In genomic region chr13:20937452-20937851, GRCm38 (mm10) we compare ENCODE assay signal across 9 mouse cellular contexts.
A peak's percentile ranks its signal among the peaks of the same experiment; 100 is the strongest.
DNase-seq lines count a peak whose midpoint lies in the region; ATAC-seq and TF ChIP-seq lines count a peak whose summit lies in the region.
"Had no signal": no experiment of that assay in that cellular context is flagged by ENCODE, and none has a peak within 500 bp of the region (broad histone marks: within the 10 kb centered on the region; RNA-seq: fewer than 3 reads in every experiment).

No protein-coding gene starts in this region.

- no peak overlapping the region for H3K9ac ChIP-seq in heart, adult 2 months (ENCODE audit: low read depth, low read length)
- H3K9ac ChIP-seq: limb, embryonic 12.5 days had no signal

- H3K27me3 ChIP-seq in heart, adult 2 months (ENCODE audit: control insufficient read depth, insufficient read depth, low read length), result no peaks in the 10 kb centered on the region
- H3K27me3 ChIP-seq: limb, embryonic 12.5 days had no signal

- H3K4me1 ChIP-seq in heart, adult 2 months (ENCODE audit: control insufficient read depth, insufficient read depth, low read length), result no peaks in the 10 kb centered on the region
- H3K4me1 ChIP-seq: limb, embryonic 12.5 days had no signal

- intact Hi-C loops in heart, adult 2 months (cut with DNase I), result loop anchor here (1.0 kb wide), 1 partner anchor 626 kb away; no protein-coding TSS in a partner anchor
- intact Hi-C loops in heart, postnatal 25 days (cut with DNase I), result loop anchor here (1.0 kb wide), 1 partner anchor 626 kb away; no protein-coding TSS in a partner anchor
- intact Hi-C loops in gastrocnemius, postnatal 14 days (cut with DNase I; ENCODE audit: low total_unique reads), result no loop called here

- no peak overlapping the region for H3K27ac ChIP-seq in heart, adult 2 months
- H3K27ac ChIP-seq: limb, embryonic 12.5 days had no signal

- no peak for TF ChIP-seq POLR2A in heart, adult 2 months (IDR thresholded peaks at IDR 0.05; ENCODE audit: insufficient read depth, low read depth, low read length)

- TF ChIP-seq CTCF in heart, adult 2 months (IDR thresholded peaks at IDR 0.05), result peak; percentile 92

- DNase-seq in heart, adult 2 months, result peak; percentile 29 to 65
- no peak for DNase-seq in heart, postnatal 25 days (ENCODE audit: low spot score)
- DNase-seq in WW6 (ENCODE audit: low read depth, low spot score), result peak; percentile 42
- DNase-seq in cerebellum, postnatal 36 days, result peak; percentile 72 to 77
- peak; percentile 37 for DNase-seq in gastrocnemius, postnatal 14 days
- peak; percentile 75 to 79 for DNase-seq in layer of hippocampus, postnatal 10 days (ENCODE audit: low spot score in 2 of 2)
- DNase-seq in spleen, postnatal 4 days (ENCODE audit: low spot score in 2 of 2), result peak; percentile 24 to 76

- no peaks in the 10 kb centered on the region for H3K36me3 ChIP-seq in heart, adult 2 months (ENCODE audit: control insufficient read depth, insufficient read depth, low read length)
- H3K36me3 ChIP-seq: limb, embryonic 12.5 days had no signal

- WGBS in heart, adult 2 months, result 15% methylated on average over 5 of the region's 5 CpGs

- ATAC-seq in megakaryocyte progenitor cell, adult 5-6 weeks (replicated peaks; ENCODE audit: poor library complexity), result peak; percentile 94

- TF ChIP-seq EP300 in heart, adult 2 months (IDR thresholded peaks at IDR 0.05; ENCODE audit: insufficient read depth, low read depth, low read length), result no peak

- no peak overlapping the region for H3K4me3 ChIP-seq in heart, adult 2 months
- H3K4me3 ChIP-seq: limb, embryonic 12.5 days had no signal

- no peaks in the 10 kb centered on the region for H3K79me2 ChIP-seq in heart, adult 2 months (replicated peaks; ENCODE audit: control insufficient read depth, insufficient read depth, low read length)
